Mouse (Mus musculus): ENCODE results near the gene Tmprss12. TPM values are rescaled to one million over a fixed set of nuclear protein-coding genes. Genes with fewer than 3 reads are reported as not detected.
"Not testable (repeated sequence)": the region's sequence is repeated elsewhere in the genome, so short reads cannot be mapped to it uniquely, and the experiment has no call there.

Tmprss12 gene
- polyA plus RNA-seq, 1 experiment from 2014 or later: not detected

GRCm38 (mm10) chr15:100265586-100266325, 14.9 kb upstream of the Tmprss12 start:
- H3K27ac ChIP-seq (replicated peaks in 1 of 2; ENCODE audit: control insufficient read depth in 1 of 2, insufficient read depth in 1 of 2, low read depth in 2 of 2, low read length in 2 of 2): no peak overlapping the region
- 69% methylated on average over 4 of the region's 5 CpGs for WGBS

DNA sequence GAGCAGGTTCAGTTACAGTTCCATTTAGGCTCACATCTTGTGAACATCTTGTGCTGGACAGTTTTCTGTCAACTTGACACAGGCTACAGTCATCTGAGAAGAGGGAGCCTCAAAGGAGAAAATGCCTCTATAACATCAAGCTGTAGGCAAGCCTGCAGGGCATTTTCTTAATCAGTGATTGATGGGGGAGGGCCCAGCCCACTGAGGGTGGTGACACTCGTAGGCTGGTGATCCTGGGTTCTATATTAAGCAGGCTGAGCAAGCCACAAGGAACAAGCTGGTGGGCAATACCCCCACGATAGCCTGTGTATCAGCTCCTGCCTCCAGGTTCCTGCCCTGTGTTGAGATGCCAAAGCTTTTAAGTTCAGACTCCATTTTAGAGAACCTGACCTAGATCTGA, 11.7 kb upstream of the Tmprss12 start:
- ATAC-seq (ENCODE audit: insufficient number of reproducible peaks, insufficient read depth, low FRiP score, low read depth): no peak
- Histone ChIP-seq H3K9ac (ENCODE audit: low read length) (no peak overlapping the region), H3K4me3 (ENCODE audit: control insufficient read depth in 1 of 2, insufficient read depth in 1 of 2, low read depth in 1 of 2, low read length in 2 of 2) (no peak overlapping the region), H3K27ac (replicated peaks in 1 of 2; ENCODE audit: control insufficient read depth in 1 of 2, insufficient read depth in 1 of 2, low read depth in 2 of 2, low read length in 2 of 2) (no peak overlapping the region), H3K36me3 (ENCODE audit: control insufficient read depth, insufficient read depth, low read length) (no peaks in the 10 kb centered on the region), H3K4me1 (ENCODE audit: control insufficient read depth in 2 of 2, insufficient read depth in 2 of 2, low read length in 2 of 2) (no peaks in the 10 kb centered on the region), H3K9me3 (ENCODE audit: control insufficient read depth, low read length) (no peaks in the 10 kb centered on the region), H3K4me2 (ENCODE audit: low read length) (no peak overlapping the region), H3K27me3 (ENCODE audit: control insufficient read depth, insufficient read depth, low read length) (no peaks in the 10 kb centered on the region)
- 61% methylated on average over 2 of the region's 2 CpGs for WGBS

More at GRCm38 (mm10) chr15:100265586-100266325, 14.9 kb upstream of the Tmprss12 start:
- H3K4me3 ChIP-seq (ENCODE audit: control insufficient read depth in 1 of 2, insufficient read depth in 1 of 2, low read depth in 1 of 2, low read length in 2 of 2): no peak overlapping the region
- ATAC-seq (ENCODE audit: insufficient number of reproducible peaks, insufficient read depth, low FRiP score, low read depth): no peak
- no peaks in the 10 kb centered on the region for H3K27me3 ChIP-seq (ENCODE audit: control insufficient read depth, insufficient read depth, low read length)
- no peaks in the 10 kb centered on the region for H3K4me1 ChIP-seq (ENCODE audit: control insufficient read depth in 2 of 2, insufficient read depth in 2 of 2, low read length in 2 of 2)
- peaks cover 7% of the 10 kb centered on the region; the same call in 1 of the 2 replicates for H3K36me3 ChIP-seq (ENCODE audit: control insufficient read depth, insufficient read depth, low read length)
- H3K9ac ChIP-seq (ENCODE audit: low read length): no peak overlapping the region
- no peak overlapping the region for H3K4me2 ChIP-seq (ENCODE audit: low read length)
- H3K9me3 ChIP-seq (ENCODE audit: control insufficient read depth, low read length): no peaks in the 10 kb centered on the region

DNA sequence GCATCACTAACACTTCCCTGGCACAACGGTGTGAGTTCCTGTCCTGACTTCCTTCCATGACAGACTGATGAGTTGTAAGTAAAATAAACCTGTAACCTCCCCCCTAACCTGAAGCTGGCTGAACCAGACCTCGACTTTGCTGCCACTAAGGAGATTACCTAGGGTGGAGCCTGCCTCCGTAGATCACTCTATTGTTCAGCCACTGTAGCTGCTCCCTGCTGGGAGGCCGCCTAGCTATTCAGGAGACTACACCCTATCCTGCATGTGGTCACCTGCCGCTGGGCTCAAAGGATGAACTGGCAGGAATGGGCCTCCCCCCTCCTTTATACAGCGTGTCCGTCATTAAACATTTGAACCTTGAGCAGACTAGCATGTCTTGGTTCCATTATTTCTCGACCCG, 10.9 kb upstream of the Tmprss12 start:
- no peaks in the 10 kb centered on the region for H3K9me3 ChIP-seq (ENCODE audit: control insufficient read depth, low read length)
- H3K27ac ChIP-seq (replicated peaks in 1 of 2; ENCODE audit: control insufficient read depth in 1 of 2, insufficient read depth in 1 of 2, low read depth in 2 of 2, low read length in 2 of 2): no peak overlapping the region
- H3K9ac ChIP-seq (ENCODE audit: low read length): no peak overlapping the region
- ATAC-seq (ENCODE audit: insufficient number of reproducible peaks, insufficient read depth, low FRiP score, low read depth): no peak
- H3K4me1 ChIP-seq (ENCODE audit: control insufficient read depth in 2 of 2, insufficient read depth in 2 of 2, low read length in 2 of 2): no peaks in the 10 kb centered on the region
- H3K27me3 ChIP-seq (ENCODE audit: control insufficient read depth, insufficient read depth, low read length): no peaks in the 10 kb centered on the region
- H3K4me2 ChIP-seq (ENCODE audit: low read length): no peak overlapping the region
- H3K4me3 ChIP-seq (ENCODE audit: control insufficient read depth in 1 of 2, insufficient read depth in 1 of 2, low read depth in 1 of 2, low read length in 2 of 2): peak overlapping the region in 1 of 2 experiments; percentile 6; a peak in 1 of 4 replicates
- no peaks in the 10 kb centered on the region for H3K36me3 ChIP-seq (ENCODE audit: control insufficient read depth, insufficient read depth, low read length)
- 20% methylated on average over 9 of the region's 9 CpGs for WGBS

GRCm38 (mm10) chr15:100270609-100271008, 10.0 kb upstream of the Tmprss12 start:
- H3K4me2 ChIP-seq (ENCODE audit: low read length); H3K27ac ChIP-seq (replicated peaks in 1 of 2; ENCODE audit: control insufficient read depth in 1 of 2, insufficient read depth in 1 of 2, low read depth in 2 of 2, low read length in 2 of 2); H3K27me3 ChIP-seq (ENCODE audit: control insufficient read depth, insufficient read depth, low read length); H3K9me3 ChIP-seq (ENCODE audit: control insufficient read depth, low read length); H3K36me3 ChIP-seq (ENCODE audit: control insufficient read depth, insufficient read depth, low read length); ATAC-seq (ENCODE audit: insufficient number of reproducible peaks, insufficient read depth, low FRiP score, low read depth); H3K4me1 ChIP-seq (ENCODE audit: control insufficient read depth in 2 of 2, insufficient read depth in 2 of 2, low read length in 2 of 2); H3K9ac ChIP-seq (ENCODE audit: low read length); H3K4me3 ChIP-seq (ENCODE audit: control insufficient read depth in 1 of 2, insufficient read depth in 1 of 2, low read depth in 1 of 2, low read length in 2 of 2): not testable (repeated sequence)
- 36% methylated on average over 7 of the region's 7 CpGs for WGBS

DNA sequence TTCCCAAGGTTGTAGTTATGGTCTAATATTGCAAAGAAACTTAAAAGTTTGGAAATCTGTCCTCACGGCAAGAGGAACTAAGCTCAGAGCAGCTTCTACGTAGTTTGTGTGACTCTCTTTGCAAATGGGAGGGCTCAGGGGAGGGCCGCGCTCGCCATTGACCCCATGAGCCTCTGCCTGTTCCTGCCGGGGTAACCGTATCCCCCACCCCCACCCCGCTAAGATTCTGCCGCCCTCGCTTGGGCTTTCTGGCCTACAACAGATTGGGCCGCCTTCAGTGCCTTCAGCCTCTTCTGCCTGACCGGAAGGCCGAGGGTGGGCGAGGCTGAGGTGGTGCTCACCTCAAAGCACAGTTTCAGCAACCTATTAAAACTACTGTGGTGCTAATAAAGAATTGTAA, 9.2 kb upstream of the Tmprss12 start:
- WGBS: 79% methylated on average over 14 of the region's 14 CpGs
- no peak for ATAC-seq (ENCODE audit: insufficient number of reproducible peaks, insufficient read depth, low FRiP score, low read depth)
- Histone ChIP-seq H3K4me1 (ENCODE audit: control insufficient read depth in 2 of 2, insufficient read depth in 2 of 2, low read length in 2 of 2) (no peaks in the 10 kb centered on the region), H3K4me3 (ENCODE audit: control insufficient read depth in 1 of 2, insufficient read depth in 1 of 2, low read depth in 1 of 2, low read length in 2 of 2) (no peak overlapping the region), H3K9me3 (ENCODE audit: control insufficient read depth, low read length) (no peaks in the 10 kb centered on the region), H3K4me2 (ENCODE audit: low read length) (no peak overlapping the region), H3K36me3 (ENCODE audit: control insufficient read depth, insufficient read depth, low read length) (no peaks in the 10 kb centered on the region), H3K27ac (replicated peaks in 1 of 2; ENCODE audit: control insufficient read depth in 1 of 2, insufficient read depth in 1 of 2, low read depth in 2 of 2, low read length in 2 of 2) (no peak overlapping the region), H3K9ac (ENCODE audit: low read length) (no peak overlapping the region), H3K27me3 (ENCODE audit: control insufficient read depth, insufficient read depth, low read length) (no peaks in the 10 kb centered on the region)

GRCm38 (mm10) chr15:100273791-100274308, 6.8 kb upstream of the Tmprss12 start:
- not testable (repeated sequence) for ATAC-seq (ENCODE audit: insufficient number of reproducible peaks, insufficient read depth, low FRiP score, low read depth); H3K9me3 ChIP-seq (ENCODE audit: control insufficient read depth, low read length); H3K4me1 ChIP-seq (ENCODE audit: control insufficient read depth in 2 of 2, insufficient read depth in 2 of 2, low read length in 2 of 2); H3K36me3 ChIP-seq (ENCODE audit: control insufficient read depth, insufficient read depth, low read length); H3K4me3 ChIP-seq (ENCODE audit: control insufficient read depth in 1 of 2, insufficient read depth in 1 of 2, low read depth in 1 of 2, low read length in 2 of 2); H3K4me2 ChIP-seq (ENCODE audit: low read length); H3K27ac ChIP-seq (replicated peaks in 1 of 2; ENCODE audit: control insufficient read depth in 1 of 2, insufficient read depth in 1 of 2, low read depth in 2 of 2, low read length in 2 of 2); H3K27me3 ChIP-seq (ENCODE audit: control insufficient read depth, insufficient read depth, low read length); H3K9ac ChIP-seq (ENCODE audit: low read length)
- WGBS: 89% methylated on average over 4 of the region's 4 CpGs

DNA sequence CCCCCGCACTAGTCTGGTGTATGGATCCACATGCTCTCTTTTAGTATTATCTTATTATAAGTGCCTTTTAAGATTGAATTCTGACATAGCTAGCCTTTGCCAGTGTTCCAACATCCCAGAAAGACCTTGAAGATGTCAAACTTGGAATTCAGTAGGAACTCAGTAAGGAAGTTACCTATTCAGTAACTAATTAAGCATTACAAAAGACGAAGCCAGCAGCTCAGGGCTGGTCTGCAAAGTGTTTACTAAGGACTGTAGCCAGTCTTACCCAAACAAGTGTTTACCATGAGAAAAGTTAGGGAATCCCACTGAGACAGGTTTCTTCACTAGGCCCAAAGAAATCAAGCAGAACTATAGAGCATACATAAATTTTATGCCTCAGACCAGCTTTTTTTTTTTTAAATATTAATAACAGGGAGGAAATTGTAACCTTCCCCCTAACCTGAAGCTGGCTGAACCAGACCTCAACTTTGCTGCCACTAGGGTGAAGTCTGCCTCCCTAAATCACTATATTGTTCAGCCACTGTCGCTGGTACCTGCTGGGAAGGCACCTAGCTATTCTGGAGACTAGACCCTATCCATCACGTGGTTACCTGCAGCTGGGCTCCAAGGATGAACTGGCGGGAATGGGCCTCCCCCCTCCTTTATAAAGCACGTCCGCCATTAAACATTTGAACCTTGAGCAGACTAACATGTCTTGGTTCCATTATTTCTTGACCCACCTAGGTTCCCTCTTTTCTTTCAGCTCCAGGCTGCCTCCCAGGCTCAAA, 5.7 kb upstream of the Tmprss12 start:
- Histone ChIP-seq H3K36me3 (ENCODE audit: control insufficient read depth, insufficient read depth, low read length) (no peaks in the 10 kb centered on the region), H3K27ac (replicated peaks in 1 of 2; ENCODE audit: control insufficient read depth in 1 of 2, insufficient read depth in 1 of 2, low read depth in 2 of 2, low read length in 2 of 2) (no peak overlapping the region), H3K27me3 (ENCODE audit: control insufficient read depth, insufficient read depth, low read length) (no peaks in the 10 kb centered on the region), H3K4me2 (ENCODE audit: low read length) (no peak overlapping the region), H3K9ac (ENCODE audit: low read length) (no peak overlapping the region), H3K9me3 (ENCODE audit: control insufficient read depth, low read length) (no peaks in the 10 kb centered on the region), H3K4me1 (ENCODE audit: control insufficient read depth in 2 of 2, insufficient read depth in 2 of 2, low read length in 2 of 2) (no peaks in the 10 kb centered on the region), H3K4me3 (ENCODE audit: control insufficient read depth in 1 of 2, insufficient read depth in 1 of 2, low read depth in 1 of 2, low read length in 2 of 2) (no peak overlapping the region)
- no peak for ATAC-seq (ENCODE audit: insufficient number of reproducible peaks, insufficient read depth, low FRiP score, low read depth)
- 82% methylated on average over 7 of the region's 7 CpGs for WGBS
